Mouse (Mus musculus) lung, postnatal 0 days (tissue): ENCODE measurements around the gene Egr2. TPM values are rescaled to one million over a fixed set of nuclear protein-coding genes. Genes with fewer than 3 reads are reported as not detected.

Experiments used
- ATAC-seq: fragments of 200-750 bp; cut with Nextera tagmentation; 2 replicates; pipeline ENCODE4 v1.8.0; 2017; ENCODE audit warnings: moderate library complexity
- DNase-seq: peaks from one replicate; pipeline ENCODE4 v3.0.0-alpha.2; 2016; ENCODE audit warnings: low spot score
- H3K27ac ChIP-seq: fragments of 300-500 bp; sonication (generic); 2 replicates; pipeline ENCODE4 v1.5.1; 2014; ENCODE audit warnings: antibody characterized with exemption, mild to moderate bottlenecking, low read length, mixed read lengths
- H3K27me3 ChIP-seq: fragments of 300-500 bp; sonication (generic); replicated peaks from 2 replicates; pipeline ENCODE4 v1.6.1; 2014; ENCODE audit warnings: low read length, mixed read lengths; ENCODE audit not compliant: insufficient read depth
- H3K36me3 ChIP-seq: fragments of 300-500 bp; sonication (generic); 2 replicates; pipeline ENCODE4 v1.6.1; 2014; ENCODE audit warnings: low read length, mixed read lengths; ENCODE audit not compliant: insufficient read depth
- H3K4me1 ChIP-seq: fragments of 300-500 bp; sonication (generic); 2 replicates; pipeline ENCODE4 v1.6.1; 2014; ENCODE audit warnings: antibody characterized with exemption, low read depth, low read length, mixed read lengths; ENCODE audit not compliant: insufficient read depth
- H3K4me2 ChIP-seq: fragments of 300-500 bp; sonication (generic); replicated peaks from 2 replicates; pipeline ENCODE4 v1.6.1; 2014; ENCODE audit warnings: low read depth, mild to moderate bottlenecking, low read length, moderate library complexity, mixed read lengths
- H3K4me3 ChIP-seq: fragments of 300-500 bp; sonication (generic); 2 replicates; pipeline ENCODE4 v1.5.1; 2014; ENCODE audit warnings: low read depth, low read length
- H3K9ac ChIP-seq: fragments of 300-500 bp; sonication (generic); replicated peaks from 2 replicates; pipeline ENCODE4 v1.6.1; 2014; ENCODE audit warnings: low read depth, mild to moderate bottlenecking
- H3K9me3 ChIP-seq: fragments of 300-500 bp; sonication (generic); 2 replicates; pipeline ENCODE4 v1.6.1; 2016; ENCODE audit warnings: low read length, mixed read lengths
- CTCF ChIP-seq: IDR thresholded peaks from 2 replicates; pipeline ENCODE4 v1.5.1; 2016; ENCODE audit warnings: antibody characterized with exemption, mild to moderate bottlenecking
- EP300 ChIP-seq: IDR thresholded peaks from 2 replicates; pipeline ENCODE4 v1.6.1; 2016; ENCODE audit warnings: antibody characterized with exemption, mild to moderate bottlenecking, control low read depth
- WGBS: fragments of 180-500 bp; shearing (Covaris S2); extraction: QIAGEN DNeasy Blood & Tissue Kit; methylation state at CpG from one replicate; pipeline ENCODE4 v1.1.7; 2014; 5-methylcytosine and 5-hydroxymethylcytosine counted together
- polyA plus RNA-seq: library from polyadenylated mRNA; unstranded; fragments of >200 nt; fragmentation: Nextera tagmentation; extraction: Ambion mirVana; gene quantifications from 2 replicates; pipeline ENCODE4 v1.2.1, GENCODE M21; 2015

Gene Egr2
- polyA plus RNA-seq, 1 experiment from 2014 or later: 2.1 TPM

DNA sequence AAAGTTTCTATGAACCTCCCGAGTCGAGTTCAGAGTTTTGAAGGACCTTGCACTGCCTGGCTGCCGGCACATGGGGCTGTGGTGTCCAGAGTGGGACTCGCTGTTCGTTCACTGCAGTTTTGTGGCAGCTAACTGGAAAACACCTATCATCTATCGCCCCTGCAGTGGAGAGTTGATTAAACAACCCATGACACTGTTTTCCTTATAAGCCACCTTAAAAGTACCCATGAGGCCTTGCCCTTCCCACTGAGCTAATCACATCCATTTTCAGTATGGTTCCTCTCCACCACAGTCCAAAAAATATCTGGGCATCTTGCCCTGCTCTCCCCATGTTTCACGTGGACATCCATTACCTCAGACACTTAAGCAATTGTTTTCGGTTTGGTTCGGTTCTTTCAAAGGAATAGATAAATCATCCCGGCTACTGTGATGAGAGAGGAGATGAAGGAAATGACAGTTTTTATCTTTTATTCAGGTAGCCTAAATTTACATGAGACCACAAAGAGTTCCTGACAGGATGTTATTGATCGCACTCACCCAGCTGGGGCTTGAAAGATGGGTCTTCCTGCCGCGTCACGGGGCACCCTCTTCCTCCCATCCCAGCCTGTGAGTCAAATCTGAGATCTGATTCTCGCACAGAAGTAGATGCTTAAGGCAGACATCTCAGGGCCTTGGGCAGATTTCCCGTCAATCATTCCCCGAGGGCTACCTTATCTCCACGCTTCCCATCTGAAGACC lies 50.8 kb downstream of the Egr2 start:
- no peaks in the 10 kb centered on the region for H3K4me1 ChIP-seq
- DNase-seq (peak; percentile 5), ATAC-seq (no peak)
- no peak for TF ChIP-seq CTCF
- TF ChIP-seq EP300: no peak
- H3K27ac ChIP-seq: no peak overlapping the region
- no peaks in the 10 kb centered on the region for H3K36me3 ChIP-seq
- H3K9me3 ChIP-seq: no peaks in the 10 kb centered on the region
- no peak overlapping the region for H3K9ac ChIP-seq
- no peak overlapping the region for H3K4me3 ChIP-seq
- WGBS: 62% methylated on average over 18 of the region's 18 CpGs
- H3K27me3 ChIP-seq: no peaks in the 10 kb centered on the region
- H3K4me2 ChIP-seq: no peak overlapping the region

Other genes with a start within 250 kb of the Egr2 start
- gene Ado, start 13.5 kb downstream of the Egr2 start, polyA plus RNA-seq: 27.9 and 31.8 TPM in 2 replicates